Mouse (Mus musculus): ENCODE measurements around the gene Swap70. TPM values are rescaled to one million over a fixed set of nuclear protein-coding genes. Genes with fewer than 3 reads are reported as not detected.

Swap70 gene
- polyA plus RNA-seq, 1 experiment from 2014 or later, result 37.0 TPM

DNA sequence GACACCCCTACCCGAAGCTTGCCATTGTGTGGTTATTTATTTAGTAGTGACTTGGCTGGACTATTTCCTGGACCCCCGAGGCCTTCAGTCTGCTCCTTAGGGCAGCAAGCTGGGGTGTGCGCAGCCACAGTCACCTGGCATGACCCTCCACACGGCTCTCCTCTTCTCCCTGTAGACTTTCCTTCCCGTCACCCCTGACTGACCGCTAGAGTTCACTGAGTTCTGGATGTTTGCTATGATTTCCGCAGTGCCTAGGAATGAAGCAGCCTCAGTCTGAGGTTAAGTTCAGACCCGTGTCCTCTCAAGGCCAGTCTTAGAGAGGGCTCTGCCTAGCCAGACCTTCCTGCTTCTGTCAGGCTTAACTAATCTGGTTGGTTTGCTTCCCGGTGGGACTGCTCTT is 50.3 kb downstream of the Swap70 start:
- H3K9me3 ChIP-seq, result no peaks in the 10 kb centered on the region
- ATAC-seq (ENCODE audit: insufficient number of reproducible peaks, insufficient read depth, low FRiP score, low TSS enrichment, low read depth), result no peak
- 78% methylated on average over 9 of the region's 9 CpGs for WGBS
- no peaks in the 10 kb centered on the region for H3K4me1 ChIP-seq (replicated peaks)
- no peak overlapping the region for H3K4me2 ChIP-seq
- no peak overlapping the region; the same call in 1 of the 2 replicates for H3K27ac ChIP-seq
- H3K4me3 ChIP-seq (replicated peaks), result no peak overlapping the region
- H3K36me3 ChIP-seq, result peaks cover 69% of the 10 kb centered on the region
- no peaks in the 10 kb centered on the region for H3K27me3 ChIP-seq
- no peak overlapping the region for H3K9ac ChIP-seq (replicated peaks)

DNA sequence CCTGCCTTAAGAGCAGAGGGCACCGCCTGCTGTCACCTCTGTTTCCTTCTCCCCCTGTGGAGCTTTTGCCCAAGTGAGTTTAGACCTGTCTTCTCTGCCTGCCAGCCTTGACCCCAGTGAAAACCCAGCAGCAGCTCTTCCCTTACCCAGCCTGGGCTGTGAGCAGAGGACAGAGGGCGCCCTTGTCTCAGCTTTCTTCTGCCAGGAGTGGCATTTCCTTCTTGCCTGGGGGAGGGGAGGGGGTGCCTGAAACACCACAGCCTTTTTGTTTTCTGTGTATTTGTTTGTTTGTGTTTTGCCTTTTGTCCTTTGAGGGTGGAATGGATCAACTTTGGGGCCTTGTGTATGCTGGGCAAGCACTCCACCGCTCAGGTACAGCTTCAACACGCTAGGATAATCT is 50.9 kb downstream of the Swap70 start:
- Histone ChIP-seq H3K4me1 (replicated peaks) (no peaks in the 10 kb centered on the region), H3K4me2 (no peak overlapping the region), H3K9me3 (no peaks in the 10 kb centered on the region), H3K9ac (replicated peaks) (no peak overlapping the region), H3K36me3 (peaks cover 73% of the 10 kb centered on the region), H3K4me3 (replicated peaks) (no peak overlapping the region), H3K27ac (no peak overlapping the region), H3K27me3 (no peaks in the 10 kb centered on the region)
- WGBS, result 82% methylated on average over 4 of the region's 4 CpGs
- no peak for ATAC-seq (ENCODE audit: insufficient number of reproducible peaks, insufficient read depth, low FRiP score, low TSS enrichment, low read depth)

DNA sequence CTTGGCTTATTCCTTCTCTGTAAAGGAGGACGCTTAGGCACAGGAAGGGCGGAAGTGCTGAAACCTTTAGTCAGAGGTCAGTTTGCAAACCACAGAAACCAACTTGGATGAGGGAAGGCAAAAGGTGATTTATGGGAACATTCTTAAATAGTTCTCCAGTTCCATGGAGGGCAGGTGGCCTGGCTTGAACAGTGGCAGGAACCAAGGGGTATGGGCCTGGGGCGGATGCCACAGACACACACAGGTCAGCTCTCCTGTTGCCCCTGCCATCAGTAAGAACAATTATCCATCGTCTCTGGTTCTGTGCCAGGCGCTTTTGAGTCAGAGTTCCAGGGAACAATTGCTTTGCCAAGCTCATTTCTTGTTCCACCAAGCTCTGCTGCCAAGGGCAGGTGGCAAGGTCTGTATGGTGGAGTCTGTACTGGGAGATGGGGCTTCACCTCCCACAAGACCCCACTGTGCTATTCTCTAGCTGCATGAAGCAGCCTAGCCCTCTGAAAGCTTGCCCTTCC is 56.3 kb downstream of the Swap70 start:
- peaks cover 93% of the 10 kb centered on the region for H3K36me3 ChIP-seq
- 94% methylated on average over 5 of the region's 5 CpGs for WGBS
- H3K27ac ChIP-seq, result no peak overlapping the region
- H3K4me1 ChIP-seq (replicated peaks), result no peaks in the 10 kb centered on the region
- H3K4me2 ChIP-seq, result no peak overlapping the region
- no peaks in the 10 kb centered on the region for H3K27me3 ChIP-seq
- no peak overlapping the region for H3K9ac ChIP-seq (replicated peaks)
- ATAC-seq (ENCODE audit: insufficient number of reproducible peaks, insufficient read depth, low FRiP score, low TSS enrichment, low read depth), result no peak
- no peaks in the 10 kb centered on the region for H3K9me3 ChIP-seq
- no peak overlapping the region for H3K4me3 ChIP-seq (replicated peaks)

DNA sequence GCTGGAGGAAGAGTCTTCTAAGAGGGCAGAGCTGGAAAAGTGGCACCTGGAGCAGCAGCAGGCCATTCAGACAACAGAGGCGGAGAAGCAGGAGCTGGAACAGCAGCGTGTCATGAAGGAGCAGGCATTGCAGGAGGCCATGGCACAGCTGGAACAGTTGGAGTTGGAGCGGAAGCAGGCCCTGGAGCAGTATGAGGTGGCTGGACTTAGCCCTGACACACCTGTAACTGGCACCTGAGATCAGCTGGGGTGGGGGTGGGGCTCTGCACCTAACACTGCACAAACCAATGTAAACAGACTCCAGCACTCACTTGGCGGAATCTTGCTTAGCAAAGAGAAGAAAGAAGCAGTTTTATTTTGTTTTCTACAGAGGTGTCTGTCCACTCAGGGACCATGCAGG is 57.7 kb downstream of the Swap70 start:
- H3K9me3 ChIP-seq, result no peaks in the 10 kb centered on the region
- H3K4me1 ChIP-seq (replicated peaks), result no peaks in the 10 kb centered on the region
- WGBS, result 90% methylated on average over 4 of the region's 4 CpGs
- H3K4me2 ChIP-seq, result no peak overlapping the region
- H3K27ac ChIP-seq, result no peak overlapping the region
- H3K36me3 ChIP-seq, result peaks cover 84% of the 10 kb centered on the region
- no peaks in the 10 kb centered on the region for H3K27me3 ChIP-seq
- no peak overlapping the region for H3K9ac ChIP-seq (replicated peaks)
- ATAC-seq (ENCODE audit: insufficient number of reproducible peaks, insufficient read depth, low FRiP score, low TSS enrichment, low read depth), result no peak
- H3K4me3 ChIP-seq (replicated peaks), result no peak overlapping the region

DNA sequence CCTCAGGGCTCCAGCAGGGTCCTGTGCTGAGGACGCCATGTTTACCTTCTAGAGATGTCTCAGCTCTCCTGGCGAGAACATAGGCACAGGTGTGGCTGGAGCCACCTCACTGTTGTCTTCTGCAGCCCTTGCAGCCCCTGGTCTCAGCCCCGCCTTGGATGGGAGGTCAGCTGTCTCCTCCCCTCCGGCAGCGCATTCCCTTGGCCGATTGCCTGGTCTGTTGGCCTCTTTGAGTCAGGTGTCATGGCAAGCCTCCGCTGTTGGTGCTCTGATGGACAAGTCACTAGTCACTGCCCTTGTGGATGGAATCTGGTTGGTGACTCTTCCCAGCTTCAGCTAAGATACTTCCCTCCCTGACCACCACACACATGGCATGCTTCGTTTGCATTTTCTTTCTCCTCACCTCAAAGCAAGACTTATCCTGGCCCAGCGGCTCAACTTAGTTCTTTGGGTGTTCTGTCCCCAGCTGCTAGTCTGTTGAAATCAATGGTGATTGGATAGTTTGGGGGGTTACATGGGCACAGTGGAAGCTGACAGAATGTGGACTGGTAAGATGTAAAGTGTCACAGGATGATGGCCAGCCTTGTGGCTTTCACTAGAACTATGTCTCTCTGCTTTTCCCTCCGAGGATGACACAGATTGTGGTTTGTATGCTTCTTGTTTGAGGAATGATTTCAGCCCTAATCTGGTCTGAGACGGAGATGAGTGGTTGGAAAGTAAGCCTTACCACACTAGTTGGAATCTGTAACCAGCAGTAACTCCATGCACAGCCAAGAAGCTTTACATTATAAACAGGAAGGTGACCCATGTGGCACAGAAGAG is 60.1 kb downstream of the Swap70 start:
- Histone ChIP-seq H3K9me3 (no peaks in the 10 kb centered on the region), H3K36me3 (peaks cover 61% of the 10 kb centered on the region)

DNA sequence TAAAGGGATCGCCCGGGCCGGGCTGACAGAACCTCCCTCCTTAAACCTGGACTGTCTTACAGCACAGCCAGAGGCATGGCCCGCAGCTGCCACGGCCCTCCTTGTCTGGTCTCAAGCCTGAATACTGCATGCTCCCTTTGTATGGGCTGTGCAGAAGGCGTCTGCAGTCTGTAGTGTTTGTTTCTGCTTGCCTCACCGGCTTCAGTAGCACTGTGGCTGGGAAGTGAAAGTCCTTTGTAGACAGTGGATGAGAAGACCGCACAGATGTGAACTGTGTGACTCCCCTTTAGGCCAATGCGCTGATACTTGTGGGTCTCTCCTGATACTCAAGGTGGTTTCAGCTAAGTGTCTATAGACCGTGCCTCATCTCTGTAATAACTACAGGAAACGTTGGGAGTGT is 61.3 kb downstream of the Swap70 start:
- no peak overlapping the region for H3K9ac ChIP-seq (replicated peaks)
- 86% methylated on average over 11 of the region's 11 CpGs for WGBS
- no peaks in the 10 kb centered on the region for H3K27me3 ChIP-seq
- H3K4me1 ChIP-seq (replicated peaks), result peaks cover 6% of the 10 kb centered on the region; the same call in 1 of the 2 replicates
- no peak overlapping the region for H3K4me2 ChIP-seq
- H3K9me3 ChIP-seq, result no peaks in the 10 kb centered on the region
- H3K36me3 ChIP-seq, result peaks cover 52% of the 10 kb centered on the region
- ATAC-seq (ENCODE audit: insufficient number of reproducible peaks, insufficient read depth, low FRiP score, low TSS enrichment, low read depth), result no peak
- H3K27ac ChIP-seq, result no peak overlapping the region
- H3K4me3 ChIP-seq (replicated peaks), result no peak overlapping the region

More for the DNA sequence above, 60.1 kb downstream of the Swap70 start:
- Histone ChIP-seq H3K27me3 (no peaks in the 10 kb centered on the region), H3K9ac (replicated peaks) (no peak overlapping the region), H3K4me1 (replicated peaks) (no peaks in the 10 kb centered on the region), H3K4me3 (replicated peaks) (no peak overlapping the region), H3K27ac (no peak overlapping the region), H3K4me2 (no peak overlapping the region)
- ATAC-seq (ENCODE audit: insufficient number of reproducible peaks, insufficient read depth, low FRiP score, low TSS enrichment, low read depth), result no peak
- WGBS, result 94% methylated on average over 11 of the region's 11 CpGs

DNA sequence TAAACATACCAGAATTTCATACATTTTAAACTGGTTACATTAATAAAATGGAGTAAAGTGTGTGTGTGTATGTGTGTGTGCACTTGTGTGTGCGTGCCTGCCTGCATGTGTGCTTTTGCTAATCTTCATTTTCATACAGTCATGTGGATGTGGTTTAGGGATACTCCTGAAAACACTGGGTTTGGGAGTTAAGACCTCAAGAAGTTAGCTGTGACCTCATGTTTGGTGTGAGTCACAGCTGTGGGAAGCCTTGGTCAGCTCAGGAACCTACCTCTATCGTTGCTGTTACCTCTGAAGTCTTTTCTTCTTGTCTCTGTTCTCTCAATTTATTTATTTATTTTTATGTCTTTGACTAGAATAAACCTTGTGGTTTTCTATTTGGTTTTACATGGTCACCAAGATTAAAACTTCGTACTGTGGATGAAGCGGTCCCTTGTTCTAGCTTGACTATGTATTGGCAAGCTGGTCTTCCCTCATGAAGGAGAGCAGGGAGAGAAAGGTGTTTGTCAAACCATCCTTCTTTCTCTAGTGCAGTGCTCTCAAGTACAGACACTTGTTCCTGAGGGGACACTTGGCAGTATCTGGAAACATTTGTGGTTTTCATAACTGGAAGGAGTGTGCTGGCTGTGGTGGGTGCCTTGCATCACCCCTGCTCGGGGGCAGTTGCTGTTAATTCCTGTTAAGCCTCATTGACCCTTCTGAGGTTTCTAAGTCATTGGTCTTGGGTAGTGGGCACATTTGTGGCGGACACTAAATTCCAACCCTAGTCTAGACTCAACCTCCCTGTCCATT is 62.2 kb downstream of the Swap70 start:
- WGBS, result 95% methylated on average over 6 of the region's 6 CpGs
- H3K36me3 ChIP-seq, result peaks cover 43% of the 10 kb centered on the region
- H3K4me3 ChIP-seq (replicated peaks), result no peak overlapping the region
- no peaks in the 10 kb centered on the region for H3K9me3 ChIP-seq
- H3K4me1 ChIP-seq (replicated peaks), result peaks cover 6% of the 10 kb centered on the region; the same call in 1 of the 2 replicates
- H3K9ac ChIP-seq (replicated peaks), result no peak overlapping the region
- H3K4me2 ChIP-seq, result no peak overlapping the region
- H3K27ac ChIP-seq, result no peak overlapping the region
- ATAC-seq (ENCODE audit: insufficient number of reproducible peaks, insufficient read depth, low FRiP score, low TSS enrichment, low read depth), result no peak
- H3K27me3 ChIP-seq, result no peaks in the 10 kb centered on the region

DNA sequence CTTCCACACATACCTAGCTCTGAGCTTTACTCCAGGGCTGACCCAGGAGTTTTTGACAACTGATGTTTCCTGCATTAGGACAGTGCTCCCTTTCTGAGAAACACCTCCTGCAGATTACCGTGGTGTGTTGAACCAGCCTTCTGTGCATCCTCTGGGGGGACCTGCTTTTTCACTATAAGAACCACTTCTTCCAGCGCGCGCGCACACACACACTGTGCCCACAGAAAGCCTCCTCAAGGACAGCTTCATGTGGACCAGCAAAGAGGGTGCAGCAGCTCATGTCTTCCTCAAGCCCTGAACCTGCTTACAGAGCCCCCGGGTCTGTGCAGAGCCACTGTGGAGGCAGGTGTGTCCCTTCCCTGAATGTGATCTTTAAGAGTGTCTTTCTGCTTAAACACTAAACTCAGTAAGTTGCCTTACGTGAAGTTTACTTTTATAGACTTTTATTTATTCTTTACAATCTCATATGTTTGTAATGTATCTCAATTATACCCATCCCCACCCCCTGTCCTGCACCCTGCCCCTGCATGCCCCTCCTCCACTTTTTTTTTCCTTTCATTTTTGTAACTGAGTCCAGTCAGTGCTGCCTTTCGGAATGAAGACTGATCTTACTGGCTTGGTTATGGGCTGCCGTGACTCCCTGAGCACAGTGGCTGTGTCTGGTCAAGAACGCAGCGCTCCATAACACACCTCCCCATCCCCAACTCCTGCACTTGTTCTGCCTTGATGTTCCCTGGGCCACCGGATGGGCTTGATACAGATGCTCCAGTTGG is 63.8 kb downstream of the Swap70 start:
- no peak overlapping the region for H3K9ac ChIP-seq (replicated peaks)
- H3K4me2 ChIP-seq, result no peak overlapping the region
- peaks cover 27% of the 10 kb centered on the region for H3K36me3 ChIP-seq
- ATAC-seq (ENCODE audit: insufficient number of reproducible peaks, insufficient read depth, low FRiP score, low TSS enrichment, low read depth), result no peak
- H3K27ac ChIP-seq, result 0 out of 2 replicates have a peak overlapping the region, but pooled peaks have one; percentile 7
- WGBS, result 87% methylated on average over 12 of the region's 12 CpGs
- no peaks in the 10 kb centered on the region for H3K27me3 ChIP-seq
- no peaks in the 10 kb centered on the region for H3K9me3 ChIP-seq
- H3K4me3 ChIP-seq (replicated peaks), result no peak overlapping the region
- H3K4me1 ChIP-seq (replicated peaks), result peaks cover 6% of the 10 kb centered on the region; the same call in 1 of the 2 replicates

DNA sequence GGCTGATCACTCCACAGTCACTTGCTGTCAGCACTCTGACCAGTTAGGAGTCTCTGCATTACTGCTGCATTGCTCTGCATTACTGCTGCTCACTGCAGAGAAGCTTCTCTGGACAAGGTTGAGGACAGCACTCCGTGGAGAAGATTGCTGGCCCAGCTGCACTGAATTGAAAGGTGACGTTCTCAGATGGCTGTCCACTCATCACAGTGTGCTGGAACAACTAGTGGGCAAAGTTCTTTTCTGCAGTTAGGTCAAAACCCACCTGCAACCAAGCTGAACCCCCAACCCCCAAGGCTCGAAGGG is 64.3 kb downstream of the Swap70 start:
- Histone ChIP-seq H3K9ac (replicated peaks) (no peak overlapping the region), H3K36me3 (peaks cover 22% of the 10 kb centered on the region), H3K4me3 (replicated peaks) (no peak overlapping the region), H3K4me1 (replicated peaks) (peaks cover 6% of the 10 kb centered on the region; the same call in 1 of the 2 replicates), H3K27me3 (no peaks in the 10 kb centered on the region), H3K4me2 (no peak overlapping the region), H3K9me3 (no peaks in the 10 kb centered on the region), H3K27ac (no peak overlapping the region)
- no peak for ATAC-seq (ENCODE audit: insufficient number of reproducible peaks, insufficient read depth, low FRiP score, low TSS enrichment, low read depth)
- WGBS, result 74% methylated on average over 3 of the region's 3 CpGs

DNA sequence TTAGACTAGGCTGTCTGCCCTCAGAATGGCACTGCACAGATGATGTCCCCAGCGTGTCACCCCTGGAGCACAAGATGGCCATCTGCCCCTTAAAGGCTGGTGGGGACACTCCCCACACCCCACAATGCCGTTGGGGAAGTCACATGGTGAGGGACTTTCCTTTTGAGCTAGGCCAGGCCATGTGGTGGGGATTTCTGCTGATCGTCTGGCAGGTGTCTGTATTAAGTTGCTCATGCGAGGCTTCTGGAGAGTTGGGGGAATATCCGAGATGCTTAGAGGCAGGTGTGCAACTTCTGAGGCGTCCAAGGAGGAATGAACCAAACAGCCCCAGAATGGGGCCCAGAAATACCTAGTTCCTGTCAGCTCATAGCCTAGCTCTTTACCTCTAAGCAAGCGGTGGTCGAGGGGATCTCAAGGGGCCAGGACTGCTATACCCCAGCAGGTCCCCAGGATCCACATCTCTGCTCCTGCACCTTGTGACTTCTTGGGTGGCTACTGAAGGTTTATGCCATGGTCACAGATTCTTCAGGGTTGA is 64.8 kb downstream of the Swap70 start:
- H3K4me2 ChIP-seq, result no peak overlapping the region
- H3K4me1 ChIP-seq (replicated peaks), result peaks cover 6% of the 10 kb centered on the region; the same call in 1 of the 2 replicates
- H3K27ac ChIP-seq, result no peak overlapping the region
- no peaks in the 10 kb centered on the region for H3K9me3 ChIP-seq
- no peak overlapping the region for H3K9ac ChIP-seq (replicated peaks)
- H3K4me3 ChIP-seq (replicated peaks), result no peak overlapping the region
- ATAC-seq (ENCODE audit: insufficient number of reproducible peaks, insufficient read depth, low FRiP score, low TSS enrichment, low read depth), result no peak
- peaks cover 17% of the 10 kb centered on the region for H3K36me3 ChIP-seq
- WGBS, result 72% methylated on average over 8 of the region's 8 CpGs
- H3K27me3 ChIP-seq, result no peaks in the 10 kb centered on the region
